Mouse (Mus musculus) MEL (cell line): Measurements from ENCODE around the gene Tgfb1. TPM values are rescaled to one million over a fixed set of nuclear protein-coding genes. Genes with fewer than 3 reads are reported as not detected.

Source experiments
- DNase-seq: peaks from one replicate; pipeline ENCODE4 v3.0.0; 2011; ENCODE audit warnings: low read depth, low spot score
- H3K27ac ChIP-seq: 2 replicates; pipeline ENCODE4 v1.5.1; 2012; ENCODE audit warnings: low read depth, mild to moderate bottlenecking, control low read depth, low read length, moderate library complexity; ENCODE audit not compliant: control insufficient read depth
- H3K27me3 ChIP-seq, 2 experiments: fragments of 150-350 bp in 1 of 2; sonication (generic) in 1 of 2; 2 replicates each; pipeline ENCODE4 v1.6.1; 2012; ENCODE audit warnings: low read length in 2 of 2, mild to moderate bottlenecking in 2 of 2, improper control_type of control experiment in 1 of 2, moderate library complexity in 1 of 2; ENCODE audit not compliant: insufficient read depth in 2 of 2, control insufficient read depth in 1 of 2
- H3K36me3 ChIP-seq, 2 experiments: 2 replicates each; pipeline ENCODE4 v1.6.1; 2012 to 2014; ENCODE audit warnings: low read length in 2 of 2, improper control_type of control experiment in 1 of 2, inconsistent platforms in 1 of 2, mild to moderate bottlenecking in 1 of 2; ENCODE audit not compliant: insufficient read depth in 2 of 2, control insufficient read depth in 1 of 2
- H3K4me1 ChIP-seq, 2 experiments: fragments of 150-350 bp in 1 of 2; sonication (generic) in 1 of 2; 2 replicates each; pipeline ENCODE4 v1.6.1; 2012; ENCODE audit warnings: low read length in 2 of 2, improper control_type of control experiment in 1 of 2, mild to moderate bottlenecking in 1 of 2; ENCODE audit not compliant: insufficient read depth in 2 of 2, control insufficient read depth in 1 of 2
- H3K4me3 ChIP-seq, 2 experiments: fragments of 150-350 bp in 1 of 2; sonication (generic) in 1 of 2; 2 replicates each; pipeline ENCODE4 v1.5.1; 2012; ENCODE audit warnings: low read depth in 2 of 2, low read length in 2 of 2, mild to moderate bottlenecking in 2 of 2, moderate library complexity in 2 of 2, control low read depth in 1 of 2, improper control_type of control experiment in 1 of 2; ENCODE audit not compliant: control insufficient read depth in 1 of 2, insufficient read depth in 1 of 2
- H3K79me2 ChIP-seq: 2 replicates; pipeline ENCODE4 v1.6.1; 2012; ENCODE audit warnings: mild to moderate bottlenecking, low read length, moderate library complexity; ENCODE audit not compliant: control insufficient read depth, poor library complexity, insufficient read depth
- H3K9ac ChIP-seq: 2 replicates; pipeline ENCODE4 v1.6.1; 2012; ENCODE audit warnings: low read depth, mild to moderate bottlenecking, control low read depth, low read length, moderate library complexity; ENCODE audit not compliant: control insufficient read depth, poor library complexity, severe bottlenecking
- H3K9me3 ChIP-seq: fragments of 150-350 bp; sonication (generic); replicated peaks from 2 replicates; pipeline ENCODE4 v1.6.1; 2012; ENCODE audit warnings: mild to moderate bottlenecking, low read length, improper control_type of control experiment, moderate library complexity; ENCODE audit not compliant: insufficient read depth
- BHLHE40 ChIP-seq: IDR thresholded peaks from 2 replicates; pipeline ENCODE4 v1.6.1; 2012; ENCODE audit warnings: low read depth, mild to moderate bottlenecking, inconsistent platforms, low read length, improper control_type of control experiment, borderline replicate concordance
- CHD1 ChIP-seq: IDR thresholded peaks from 2 replicates; pipeline ENCODE4 v1.6.1; 2012; ENCODE audit warnings: low read depth, mild to moderate bottlenecking, inconsistent platforms, low read length, improper control_type of control experiment
- CHD2 ChIP-seq: IDR thresholded peaks from 2 replicates; pipeline ENCODE4 v1.6.1; 2011; ENCODE audit warnings: low read length, improper control_type of control experiment
- CTCF ChIP-seq, 3 experiments: IDR thresholded peaks in 2 of 3; conservative IDR thresholded peaks in 1 of 3; 2 replicates each; pipeline ENCODE4 v1.5.1; 2011 to 2012; ENCODE audit warnings: low read length in 3 of 3, low read depth in 2 of 3, mild to moderate bottlenecking in 2 of 3, improper control_type of control experiment in 1 of 3, inconsistent platforms in 1 of 3, mixed read lengths in 1 of 3, moderate library complexity in 1 of 3; ENCODE audit not compliant: control insufficient read depth in 1 of 3, insufficient read depth in 1 of 3, poor library complexity in 1 of 3, severe bottlenecking in 1 of 3
- E2F4 ChIP-seq: IDR thresholded peaks from 2 replicates; pipeline ENCODE4 v1.6.1; 2011; ENCODE audit warnings: low read depth, low read length, improper control_type of control experiment, borderline replicate concordance
- EP300 ChIP-seq, 2 experiments: IDR thresholded peaks; 2 replicates each; pipeline ENCODE4 v1.6.1; 2011; ENCODE audit warnings: improper control_type of control experiment in 2 of 2, low read length in 2 of 2, low read depth in 1 of 2, mild to moderate bottlenecking in 1 of 2
- JUND ChIP-seq: IDR thresholded peaks from 2 replicates; pipeline ENCODE4 v1.6.1; 2011; ENCODE audit warnings: low read depth, mild to moderate bottlenecking, improper control_type of control experiment, low read length
- MYB ChIP-seq: IDR thresholded peaks from 2 replicates; pipeline ENCODE4 v1.6.1; 2011; ENCODE audit warnings: mild to moderate bottlenecking, low read depth, low read length, improper control_type of control experiment
- MYC ChIP-seq: IDR thresholded peaks from 2 replicates; pipeline ENCODE4 v1.6.1; 2011; ENCODE audit warnings: low read depth, mild to moderate bottlenecking, low read length, improper control_type of control experiment, moderate library complexity
- NELFE ChIP-seq: IDR thresholded peaks from 2 replicates; pipeline ENCODE4 v1.6.1; 2011; ENCODE audit warnings: low read depth, low read length, improper control_type of control experiment
- POLR2A ChIP-seq, 2 experiments: IDR thresholded peaks; 2 replicates each; pipeline ENCODE4 v1.6.1; 2011 to 2012; ENCODE audit warnings: low read length in 2 of 2, mild to moderate bottlenecking in 2 of 2, control low read depth in 1 of 2, improper control_type of control experiment in 1 of 2, low read depth in 1 of 2, moderate library complexity in 1 of 2; ENCODE audit not compliant: control insufficient read depth in 1 of 2, insufficient read depth in 1 of 2, poor library complexity in 1 of 2
- RAD21 ChIP-seq: IDR thresholded peaks from 2 replicates; pipeline ENCODE4 v1.6.1; 2011; ENCODE audit warnings: mild to moderate bottlenecking, low read depth, low read length, improper control_type of control experiment
- RCOR1 ChIP-seq: IDR thresholded peaks from 2 replicates; pipeline ENCODE4 v1.6.1; 2012; ENCODE audit warnings: low read depth, mild to moderate bottlenecking, inconsistent platforms, low read length, improper control_type of control experiment
- TBP ChIP-seq: IDR thresholded peaks from 2 replicates; pipeline ENCODE4 v1.8.0; 2011; ENCODE audit warnings: low read depth, low read length, improper control_type of control experiment
- UBTF ChIP-seq: IDR thresholded peaks from 2 replicates; pipeline ENCODE4 v1.6.1; 2012; ENCODE audit warnings: low read depth, mild to moderate bottlenecking, inconsistent platforms, low read length, improper control_type of control experiment, moderate library complexity, borderline replicate concordance; ENCODE audit not compliant: insufficient read depth
- ZC3H11A ChIP-seq: IDR thresholded peaks from 2 replicates; pipeline ENCODE4 v1.6.1; 2012; ENCODE audit warnings: low read depth, mild to moderate bottlenecking, inconsistent platforms, low read length, improper control_type of control experiment
- ZNF384 ChIP-seq: IDR thresholded peaks from 2 replicates; pipeline ENCODE4 v1.6.1; 2012; ENCODE audit warnings: low read depth, mild to moderate bottlenecking, inconsistent platforms, low read length, improper control_type of control experiment
- polyA plus RNA-seq, 2 experiments: library from polyadenylated mRNA; stranded (reverse) in 1 of 2; unstranded in 1 of 2; fragments of >175 nt in 1 of 2; fragments of >200 nt in 1 of 2; gene quantifications; 2 replicates each; pipeline versions ENCODE4 v1.2.1 to v1.2.4; 2012; ENCODE audit warnings: low replicate concordance in 2 of 2, low read depth in 1 of 2; ENCODE audit not compliant: insufficient read length in 2 of 2, insufficient read depth in 1 of 2, missing spikeins in 1 of 2
- total RNA-seq: library from RNA; depleted of rRNA; stranded (reverse); fragments of 300-350 nt; gene quantifications from 2 replicates; pipeline ENCODE4 v1.2.3, GENCODE M21; 2012

Tgfb1 gene
- total and polyA plus RNA-seq, 3 experiments, result 108 to 489 (median 164) TPM

- Histone ChIP-seq H3K27ac (no peak overlapping the region), H3K4me1 (no peaks in the 10 kb centered on the region; a peak in 1 of 4 replicates), H3K9me3 (no peaks in the 10 kb centered on the region), H3K9ac (no peak overlapping the region), H3K4me3 (no peak overlapping the region), H3K79me2 (no peaks in the 10 kb centered on the region), H3K27me3 (no peaks in the 10 kb centered on the region), H3K36me3 (no peaks in the 10 kb centered on the region)
- no peak for TF ChIP-seq ZC3H11A
- DNase-seq, result no peak
Measured at GRCm38 (mm10) chr7:25639754-25640153, 47.0 kb upstream of the Tgfb1 start.

- Histone ChIP-seq H3K27me3 (no peaks in the 10 kb centered on the region), H3K27ac (no peak overlapping the region), H3K4me3 (no peak overlapping the region), H3K79me2 (no peaks in the 10 kb centered on the region), H3K4me1 (no peaks in the 10 kb centered on the region; a peak in 1 of 4 replicates), H3K9me3 (no peaks in the 10 kb centered on the region)
- no peak for TF ChIP-seq ZNF384
- no peak for TF ChIP-seq CHD1
- no peak for TF ChIP-seq TBP
- no peak for TF ChIP-seq UBTF
- TF ChIP-seq E2F4, result no peak
- no peak for TF ChIP-seq NELFE
- TF ChIP-seq BHLHE40, result no peak
- no peak for TF ChIP-seq JUND
- TF ChIP-seq RAD21, result no peak
- TF ChIP-seq POLR2A (IDR thresholded peaks at IDR 0.05; ENCODE audit: control insufficient read depth in 1 of 2, insufficient read depth in 1 of 2, low read depth in 1 of 2, low read length in 2 of 2, poor library complexity in 1 of 2), result no peak
- TF ChIP-seq, all 39 proteins: peak for 0
- no peak for DNase-seq
- H3K9ac ChIP-seq, result no peak overlapping the region
- H3K36me3 ChIP-seq, result no peaks in the 10 kb centered on the region
Measured at GRCm38 (mm10) chr7:25644136-25644535, 42.7 kb upstream of the Tgfb1 start.

DNA sequence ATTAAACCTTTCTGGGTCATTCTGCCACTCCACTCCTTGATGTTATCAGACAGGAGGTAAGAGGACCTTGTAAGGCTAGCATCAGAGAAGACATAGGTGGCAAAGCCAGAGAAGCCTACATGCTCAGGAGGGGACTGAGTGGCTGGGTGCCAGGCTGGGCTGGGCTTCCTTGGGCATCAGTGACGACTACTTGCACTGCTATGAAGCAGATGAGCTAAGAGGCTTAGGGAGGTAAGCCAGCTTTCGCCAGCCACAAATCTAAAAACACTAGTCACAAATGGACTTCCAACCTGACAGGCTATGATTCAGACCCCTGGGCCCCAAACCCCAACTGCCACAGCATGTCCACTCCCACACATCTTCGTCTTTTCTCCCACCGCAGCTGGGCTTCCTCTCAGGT lies 42.2 kb upstream of the Tgfb1 start:
- Histone ChIP-seq H3K4me3 (no peak overlapping the region), H3K4me1 (no peaks in the 10 kb centered on the region; a peak in 1 of 4 replicates), H3K79me2 (no peaks in the 10 kb centered on the region), H3K9me3 (no peaks in the 10 kb centered on the region), H3K27me3 (no peaks in the 10 kb centered on the region), H3K9ac (no peak overlapping the region), H3K27ac (no peak overlapping the region), H3K36me3 (no peaks in the 10 kb centered on the region)
- no peak for DNase-seq
- TF ChIP-seq MYB (no peak), CTCF (IDR thresholded peaks at IDR 0.05 in 2 of 3, conservative IDR thresholded peaks at IDR 0.05 in 1 of 3; ENCODE audit: control insufficient read depth in 1 of 3, insufficient read depth in 1 of 3, low read depth in 2 of 3, low read length in 3 of 3, poor library complexity in 1 of 3, severe bottlenecking in 1 of 3) (no peak), EP300 (IDR thresholded peaks at IDR 0.05; ENCODE audit: low read depth in 1 of 2, low read length in 2 of 2) (no peak), RCOR1 (no peak), MYC (no peak), CHD2 (no peak), NELFE (no peak), ZNF384 (no peak)
